Mouse (Mus musculus) left cerebral cortex, postnatal 25 days (tissue): ENCODE measurements around the gene Nrm. TPM values are rescaled to one million over a fixed set of nuclear protein-coding genes. Genes with fewer than 3 reads are reported as not detected.

ENCODE experiments used
- DNase-seq, 2 experiments: peaks; one replicate each; pipeline ENCODE4 v3.0.0; 2022; ENCODE audit warnings: low spot score in 2 of 2, mixed read lengths in 1 of 2
- intact Hi-C: fragments of 180-260 bp; cut with DNase I; formaldehyde crosslinking; loops from one replicate; pipeline ENCODE4 v1.15.1; 2025
- total RNA-seq, 2 experiments: library from RNA; stranded (reverse); gene quantifications; 2 replicates each; pipeline ENCODE4 v1.2.3; 2021

The Nrm gene
- total RNA-seq, 2 experiments from 2014 or later: 3.2 to 3.6 TPM

- DNase-seq: no peak
- intact Hi-C loops: loop anchor here (2.0 kb wide), 1 partner anchor 18 kb away; no protein-coding TSS in a partner anchor
These were observed 304 bp upstream of the Nrm start for GRCm38 (mm10) chr17:35860831-35861197.

DNA sequence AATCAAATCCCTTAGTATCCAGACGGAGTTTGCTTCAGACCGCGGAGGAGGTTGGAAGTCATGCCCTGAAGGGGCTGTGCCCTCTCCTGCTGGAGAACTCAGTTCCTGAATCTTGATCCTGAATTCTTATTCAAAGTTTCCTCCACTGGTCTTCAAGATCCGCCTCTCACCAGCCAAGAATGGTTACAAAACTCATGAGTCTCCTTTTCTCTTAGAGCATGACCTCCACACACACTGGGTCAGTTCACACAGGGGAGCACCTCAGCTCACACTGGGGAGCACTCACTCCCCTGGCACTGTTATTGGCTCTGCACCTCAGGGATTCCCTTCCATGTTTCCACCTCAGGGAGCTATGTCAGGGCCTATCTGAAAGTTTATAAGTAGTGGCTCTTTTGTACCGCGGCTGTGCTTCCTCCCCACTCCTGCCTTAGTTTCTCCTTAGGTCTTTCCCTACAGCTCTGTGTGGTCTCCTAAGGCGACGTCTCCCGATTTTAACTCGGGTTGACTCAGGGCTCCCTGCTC is 3.8 kb downstream of the Nrm start:
- DNase-seq: no peak

DNA sequence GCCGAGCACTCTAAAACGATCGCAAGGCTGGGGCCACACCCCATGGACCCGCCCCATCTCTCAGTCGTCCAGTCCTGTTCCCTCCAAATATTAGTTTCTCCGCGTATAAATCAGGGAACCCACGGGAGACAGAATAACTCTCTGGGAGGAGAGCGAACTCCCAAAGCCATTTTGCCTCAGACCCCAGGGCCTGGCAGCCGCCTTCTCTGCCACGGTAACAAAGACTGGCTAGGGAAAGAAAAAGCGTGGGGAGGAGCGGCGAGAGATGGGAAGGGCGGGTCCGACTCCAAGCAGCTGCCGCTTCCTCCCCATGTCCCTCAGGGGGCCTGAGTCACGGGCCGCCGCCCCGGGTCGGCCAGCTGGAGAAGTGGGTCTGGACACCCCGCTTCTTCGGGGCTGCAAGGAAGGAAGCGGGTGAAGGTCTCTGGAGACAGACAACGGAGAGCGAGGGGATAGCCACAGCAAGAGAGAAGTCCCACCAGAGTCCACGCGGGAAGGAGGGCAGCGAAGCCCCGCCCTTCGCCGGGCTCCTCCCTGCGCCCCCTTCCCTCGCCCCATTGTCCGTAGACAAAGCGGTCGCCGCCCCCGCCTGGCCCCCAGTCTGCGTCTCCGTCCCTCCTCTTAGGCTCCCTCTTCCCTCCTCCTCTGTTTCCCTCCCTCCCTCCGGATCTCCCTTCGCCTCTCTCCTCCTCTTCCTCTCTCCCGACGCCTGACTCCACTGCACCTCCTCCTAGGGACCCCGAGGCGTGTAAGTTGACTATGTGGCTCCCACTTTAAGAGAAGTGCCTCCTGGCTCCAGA is 4.6 kb downstream of the Nrm start, which contains the start of gene Ppp1r18:
Gene Ppp1r18, plus strand, starts transcription at position 113 of the 800 bp plus-strand sequence.
- intact Hi-C loops: no loop called here

More for the DNA sequence above, 3.8 kb downstream of the Nrm start:
- intact Hi-C loops: no loop called here

GRCm38 (mm10) chr17:35866281-35866831 is 5.2 kb downstream of the Nrm start:
- DNase-seq: peak in 1 of 2 experiments; percentile 35
- intact Hi-C loops: no loop called here

More for the DNA sequence above, 4.6 kb downstream of the Nrm start, which contains the start of gene Ppp1r18:
- peak in 1 of 2 experiments; percentile 25 for DNase-seq

GRCm38 (mm10) chr17:35866911-35867890 is 6.1 kb downstream of the Nrm start:
- no peak for DNase-seq
- intact Hi-C loops: no loop called here

GRCm38 (mm10) chr17:35868165-35868820 is 7.2 kb downstream of the Nrm start:
- intact Hi-C loops: no loop called here
- DNase-seq: no peak

GRCm38 (mm10) chr17:35868961-35869345 is 7.8 kb downstream of the Nrm start:
- intact Hi-C loops: no loop called here
- DNase-seq: no peak

DNA sequence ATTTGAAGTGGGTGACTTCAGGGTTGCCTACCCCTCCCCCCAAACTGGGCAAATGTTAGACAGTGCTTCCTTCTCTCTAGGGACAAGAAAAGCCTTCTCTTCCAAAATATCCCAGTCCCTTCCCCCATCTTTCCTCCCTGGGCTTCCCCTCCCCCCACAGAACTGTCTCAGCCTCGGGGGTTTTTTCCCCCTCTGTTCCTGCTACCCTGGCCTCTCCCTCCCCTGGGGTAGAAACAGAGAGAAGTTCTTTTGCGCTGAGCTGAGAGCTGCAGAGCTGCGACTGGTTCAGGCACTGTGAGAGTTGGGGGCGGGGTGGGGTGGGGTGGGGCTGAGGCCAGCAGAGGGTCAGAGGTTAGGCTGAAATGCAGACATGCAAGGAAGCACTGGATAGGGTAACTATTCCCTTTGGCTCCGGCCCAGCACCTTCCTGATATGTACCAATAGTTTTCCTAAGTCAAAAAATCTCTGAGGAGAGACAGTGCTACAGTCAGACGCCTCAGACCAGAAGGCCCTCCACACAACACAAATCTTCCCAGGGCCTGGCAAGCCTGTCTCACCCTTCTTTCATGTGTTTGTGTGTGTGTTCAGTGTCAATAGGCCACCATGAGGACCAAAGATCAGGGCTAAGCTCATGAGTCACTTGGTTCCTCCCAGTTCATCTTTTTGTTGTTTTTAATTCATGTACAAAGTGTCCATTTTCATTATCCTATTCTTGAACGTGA is 8.4 kb downstream of the Nrm start:
- DNase-seq: no peak
- intact Hi-C loops: loop anchor here (5.0 kb wide), 1 partner anchor 132 kb away; no protein-coding TSS in a partner anchor

- DNase-seq: no peak
- intact Hi-C loops: loop anchor here (5.0 kb wide), 1 partner anchor 133 kb away; no protein-coding TSS in a partner anchor
These were observed 9.2 kb downstream of the Nrm start for GRCm38 (mm10) chr17:35870151-35870883.

- intact Hi-C loops: loop anchor here (5.0 kb wide), 1 partner anchor 134 kb away; no protein-coding TSS in a partner anchor
These were observed 10.0 kb downstream of the Nrm start for GRCm38 (mm10) chr17:35870884-35871696.

GRCm38 (mm10) chr17:35873774-35874519 is 12.8 kb downstream of the Nrm start:
- intact Hi-C loops: loop anchor here (2.0 to 5.0 kb wide), 2 partner anchors 37 to 137 kb away; no protein-coding TSS in a partner anchor
- peak; percentile 79 to 83 for DNase-seq

More at GRCm38 (mm10) chr17:35870884-35871696, 10.0 kb downstream of the Nrm start:
- no peak for DNase-seq

- intact Hi-C loops: loop anchor here (5.0 kb wide), 1 partner anchor 137 kb away; no protein-coding TSS in a partner anchor
- DNase-seq: peak; percentile 39 to 82
These were observed 13.6 kb downstream of the Nrm start for GRCm38 (mm10) chr17:35874721-35875120.

DNA sequence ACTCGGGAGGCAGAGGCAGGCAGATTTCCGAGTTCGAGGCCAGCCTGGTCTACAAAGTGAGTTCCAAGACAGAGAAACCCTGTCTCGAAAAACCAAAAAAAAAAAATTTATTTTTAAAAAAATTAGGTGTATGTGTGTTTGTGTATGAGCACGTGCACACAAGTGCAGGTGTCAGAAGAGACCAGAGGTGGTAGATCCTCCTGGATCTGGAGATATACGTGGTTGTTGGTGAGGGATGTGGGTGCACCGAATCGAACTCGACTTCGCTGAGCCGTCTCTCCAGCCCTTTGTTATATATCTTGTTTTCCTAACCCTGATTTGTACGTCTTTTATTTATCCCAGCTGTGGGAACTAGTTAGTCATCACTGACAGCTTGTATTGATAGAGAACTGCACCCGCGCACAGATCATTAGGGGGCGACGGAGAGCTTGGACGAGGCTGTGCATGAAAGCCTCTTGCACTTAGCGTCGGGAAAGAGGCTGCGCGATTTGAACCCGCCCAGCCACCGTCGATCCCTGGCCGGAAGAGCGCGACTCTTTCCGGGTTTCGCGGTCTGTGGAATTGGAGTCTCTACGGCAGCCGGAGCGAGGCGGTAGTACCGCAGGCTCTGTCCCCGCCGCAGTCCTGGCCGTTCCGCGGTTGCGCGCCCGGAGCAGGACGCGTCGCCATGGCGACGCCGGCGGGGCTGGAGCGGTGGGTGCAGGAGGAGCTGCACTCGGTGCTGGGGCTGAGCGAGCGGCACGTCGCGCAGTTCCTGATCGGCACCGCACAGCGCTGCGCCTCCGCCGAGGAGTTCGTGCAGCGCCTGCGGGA is 18.3 kb downstream of the Nrm start, which contains the start of gene Dhx16:
Gene Dhx16, plus strand, starts transcription at position 575 of the 813 bp plus-strand sequence.
- intact Hi-C loops: no loop called here
- DNase-seq: peak; percentile 96 to 97

- intact Hi-C loops: no loop called here
- no peak for DNase-seq
These were observed 21.8 kb downstream of the Nrm start for GRCm38 (mm10) chr17:35882924-35883323.

DNA sequence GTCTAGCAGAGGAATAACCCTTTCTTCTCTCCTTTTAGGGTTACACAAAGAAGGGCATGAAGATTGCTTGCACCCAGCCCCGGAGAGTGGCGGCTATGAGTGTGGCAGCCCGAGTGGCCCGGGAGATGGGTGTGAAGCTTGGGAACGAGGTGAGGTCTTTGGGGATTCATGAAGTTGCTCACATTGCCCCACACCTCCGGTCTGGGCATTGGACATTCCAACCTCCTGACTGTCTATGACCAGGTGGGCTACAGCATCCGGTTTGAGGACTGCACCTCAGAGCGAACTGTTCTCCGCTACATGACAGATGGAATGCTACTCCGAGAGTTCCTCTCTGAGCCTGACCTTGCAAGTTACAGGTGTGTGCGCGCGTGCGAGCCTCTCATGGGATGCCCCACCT is 22.7 kb downstream of the Nrm start:
- intact Hi-C loops: no loop called here
- DNase-seq: no peak
